Mouse (Mus musculus) brown adipose tissue, adult 24 weeks (tissue): ENCODE data around the gene N4bp2l2. TPM values are rescaled to one million over a fixed set of nuclear protein-coding genes. Genes with fewer than 3 reads are reported as not detected.

Experiments used
- H3K27ac ChIP-seq: fragments of 200-500 bp; replicated peaks from 2 replicates; pipeline ENCODE4 v1.5.1; 2012; ENCODE audit warnings: low read depth, mild to moderate bottlenecking, low read length
- H3K4me1 ChIP-seq: fragments of 200-500 bp; 2 replicates; pipeline ENCODE4 v1.6.1; 2012; ENCODE audit warnings: low read length, mixed read lengths; ENCODE audit not compliant: control insufficient read depth, insufficient read depth, insufficient read length
- H3K4me3 ChIP-seq: fragments of 200-500 bp; 2 replicates; pipeline ENCODE4 v1.5.1; 2012; ENCODE audit warnings: low read depth, mild to moderate bottlenecking, low read length, moderate library complexity; ENCODE audit not compliant: insufficient read depth
- polyA plus RNA-seq: library from polyadenylated mRNA; stranded (reverse); fragments of >200 nt; gene quantifications from 2 replicates; pipeline ENCODE4 v1.2.4, GENCODE M21; 2012; ENCODE audit not compliant: missing spikeins, insufficient read depth, insufficient read length

N4bp2l2 gene
- polyA plus RNA-seq, 1 experiment = 47.5 TPM

DNA sequence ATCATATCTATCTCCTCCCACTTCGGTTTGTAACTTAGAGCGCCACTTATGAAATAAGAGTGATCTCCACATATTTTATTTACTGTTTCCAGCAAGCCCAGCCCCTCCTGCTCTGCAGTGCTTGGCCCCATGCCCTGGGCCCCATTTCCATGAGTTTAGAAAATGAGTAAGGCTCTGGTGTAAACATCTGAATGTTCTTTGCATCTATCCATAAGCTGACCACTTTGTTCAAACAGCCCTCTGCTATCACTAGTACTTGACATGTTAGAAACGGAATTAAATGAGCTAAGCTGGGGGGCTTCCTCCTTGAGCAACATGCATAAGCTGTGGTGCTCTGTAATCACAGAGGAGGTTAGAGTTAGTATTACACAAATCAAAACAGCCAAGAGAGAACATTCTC, 91.6 kb downstream of the N4bp2l2 start:
- Histone ChIP-seq H3K27ac (no peak overlapping the region), H3K4me1 (no peaks in the 10 kb centered on the region; the same call in 1 of the 2 replicates), H3K4me3 (no peak overlapping the region)

DNA sequence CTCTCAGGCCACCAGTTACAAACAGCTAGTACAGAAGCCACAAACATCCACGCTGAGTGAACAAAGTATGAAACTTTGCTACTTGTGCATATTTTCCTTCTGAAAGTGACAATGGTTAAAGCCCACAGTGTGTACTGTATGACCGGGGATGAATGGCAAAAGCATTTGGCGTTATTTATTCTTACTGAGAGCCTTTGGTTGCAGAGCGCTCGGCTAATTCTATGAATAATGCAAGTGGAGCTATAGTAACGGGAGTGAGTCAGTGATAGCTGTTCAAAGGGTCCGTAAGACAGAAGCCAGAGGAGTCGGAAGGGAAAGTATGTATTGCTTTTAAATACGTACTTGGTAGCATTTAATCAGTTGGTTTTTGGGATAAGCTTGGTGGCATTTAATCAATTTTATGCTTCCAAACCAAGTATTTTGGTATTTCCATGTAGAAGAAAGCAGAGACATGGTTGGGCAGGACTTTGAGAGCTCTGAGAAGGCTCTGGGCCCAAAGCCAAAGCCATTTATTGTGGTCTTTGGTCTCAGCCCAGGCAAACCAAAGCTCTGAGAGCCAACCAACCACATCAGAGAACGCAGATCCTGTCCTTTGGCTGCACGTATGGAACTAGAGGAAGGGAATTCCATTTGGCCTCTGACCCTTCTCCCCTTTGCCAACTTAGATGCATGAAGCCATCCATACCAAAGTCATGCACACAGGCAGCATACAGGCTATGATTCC, 95.3 kb downstream of the N4bp2l2 start:
- Histone ChIP-seq H3K27ac (no peak overlapping the region), H3K4me1 (no peaks in the 10 kb centered on the region), H3K4me3 (no peak overlapping the region)

DNA sequence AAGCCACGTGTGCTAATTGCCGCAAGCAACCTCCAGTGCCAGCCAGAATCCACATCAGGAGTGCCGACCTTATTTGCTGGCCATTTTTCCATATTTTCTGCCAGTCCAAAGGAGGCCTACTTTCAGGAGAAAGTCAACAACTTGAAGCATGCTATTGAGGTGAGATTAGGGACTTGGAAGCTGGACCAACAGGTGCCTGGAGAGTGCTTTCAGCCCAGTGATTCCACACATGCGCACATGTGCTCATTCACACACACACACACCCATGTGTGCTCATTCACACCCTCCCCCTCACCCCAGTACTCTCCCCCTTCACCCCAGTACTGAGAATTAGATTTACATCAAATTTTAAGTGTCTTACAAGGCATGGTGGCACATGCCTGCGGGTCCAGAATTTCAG, 99.0 kb downstream of the N4bp2l2 start:
- no peak overlapping the region for H3K27ac ChIP-seq
- H3K4me1 ChIP-seq = no peaks in the 10 kb centered on the region
- no peak overlapping the region for H3K4me3 ChIP-seq

DNA sequence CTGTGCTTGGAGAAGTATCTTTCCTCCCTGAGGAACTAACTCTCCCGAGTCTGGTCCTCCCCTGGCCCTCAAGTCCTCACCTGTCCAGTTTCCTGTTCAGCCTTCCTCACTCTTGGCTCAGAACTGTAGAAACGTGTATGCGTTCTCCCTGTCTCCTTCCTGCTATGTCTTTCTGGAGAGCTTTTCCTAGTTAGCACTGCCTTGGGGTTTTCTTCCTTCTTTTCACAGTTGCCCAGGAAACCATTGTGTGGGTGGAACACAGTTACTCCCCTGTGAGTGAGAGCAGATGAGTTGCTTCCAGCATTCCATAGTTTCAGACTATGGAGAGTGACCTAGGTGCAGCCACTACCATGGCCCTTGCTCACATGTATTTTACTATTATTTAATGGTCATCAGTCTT, 99.8 kb downstream of the N4bp2l2 start:
- no peak overlapping the region for H3K4me3 ChIP-seq
- H3K27ac ChIP-seq = no peak overlapping the region
- no peaks in the 10 kb centered on the region for H3K4me1 ChIP-seq

DNA sequence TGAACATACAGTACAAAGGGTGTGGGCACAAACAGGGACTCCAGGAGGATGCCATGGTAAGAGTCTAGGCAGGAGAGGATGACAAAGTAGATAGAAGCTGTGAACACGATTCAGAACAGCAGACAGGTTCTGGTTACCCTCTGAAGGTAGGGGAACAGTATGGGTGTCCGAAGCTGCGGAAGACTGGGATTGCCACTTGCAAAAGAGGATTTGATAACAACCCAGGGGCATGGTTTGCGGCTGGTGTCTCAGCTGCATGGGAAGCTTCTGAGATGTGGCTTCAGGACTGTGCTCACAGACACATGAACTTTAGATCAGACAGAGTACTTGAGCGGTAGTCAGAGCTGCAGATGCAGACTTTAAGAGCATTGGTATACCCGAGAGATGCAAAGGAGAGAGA, 101.6 kb downstream of the N4bp2l2 start:
- Histone ChIP-seq H3K27ac (no peak overlapping the region), H3K4me1 (no peaks in the 10 kb centered on the region), H3K4me3 (no peak overlapping the region)

DNA sequence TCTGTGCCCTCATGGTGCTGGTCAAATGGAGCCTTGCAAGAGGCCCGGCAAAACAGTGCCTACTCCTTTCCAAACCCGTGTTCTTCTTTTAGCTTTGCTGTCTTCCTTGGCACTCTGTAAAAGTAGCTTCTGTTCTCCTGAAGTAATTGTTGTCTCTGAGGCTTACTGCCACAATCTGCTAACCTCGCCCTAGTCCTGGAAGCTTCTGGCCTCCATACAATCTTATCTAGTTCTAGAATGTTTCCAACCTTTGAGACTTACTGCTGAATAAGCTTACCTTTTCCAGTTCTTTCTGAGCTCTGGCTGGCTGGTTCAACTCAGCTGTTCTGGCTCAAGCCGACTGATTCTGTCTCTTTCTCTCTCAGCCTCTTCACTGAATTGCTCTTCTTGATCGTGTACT, 104.2 kb downstream of the N4bp2l2 start:
- Histone ChIP-seq H3K4me1 (no peaks in the 10 kb centered on the region), H3K4me3 (no peak overlapping the region), H3K27ac (no peak overlapping the region)

DNA sequence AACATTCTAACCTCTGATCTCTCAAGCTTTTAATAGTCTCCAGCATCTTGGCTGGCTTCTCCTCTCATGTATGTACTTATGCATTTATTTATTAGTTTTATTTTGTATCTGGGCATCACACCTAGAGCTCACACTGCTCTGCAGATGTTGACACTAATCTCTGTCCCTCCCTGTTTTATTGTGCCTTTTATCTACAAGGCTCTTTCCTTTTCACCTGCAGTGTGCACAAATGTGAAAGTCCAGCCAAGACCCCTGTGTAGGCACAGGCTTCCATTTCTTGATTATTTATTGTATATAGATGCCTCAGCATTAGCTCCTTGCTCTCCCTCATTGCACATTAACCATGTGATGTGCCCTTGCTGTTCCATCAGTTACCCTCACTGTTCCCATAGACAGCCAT, 104.6 kb downstream of the N4bp2l2 start:
- H3K4me1 ChIP-seq = no peaks in the 10 kb centered on the region
- H3K4me3 ChIP-seq = no peak overlapping the region
- no peak overlapping the region for H3K27ac ChIP-seq

DNA sequence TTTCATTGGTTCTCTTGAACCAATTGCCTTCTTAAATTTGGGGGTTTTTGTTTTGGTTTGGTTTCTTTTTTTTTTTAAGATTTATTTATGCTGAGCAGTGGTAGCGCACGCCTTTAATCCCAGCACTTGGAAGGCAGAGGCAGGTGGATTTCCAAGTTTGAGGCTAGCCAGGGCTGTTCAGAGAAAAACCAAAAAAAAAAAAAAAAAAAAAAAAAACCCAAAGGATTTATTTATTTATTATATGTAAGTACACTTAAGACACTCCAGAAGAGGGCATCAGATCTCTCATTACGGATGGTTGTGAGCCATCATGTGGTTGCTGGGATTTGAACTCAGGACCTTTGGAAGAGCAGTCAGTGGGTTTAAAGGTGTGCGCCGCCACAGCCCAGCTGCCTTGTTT, 105.1 kb downstream of the N4bp2l2 start:
- no peak overlapping the region for H3K27ac ChIP-seq
- no peaks in the 10 kb centered on the region for H3K4me1 ChIP-seq
- no peak overlapping the region for H3K4me3 ChIP-seq

DNA sequence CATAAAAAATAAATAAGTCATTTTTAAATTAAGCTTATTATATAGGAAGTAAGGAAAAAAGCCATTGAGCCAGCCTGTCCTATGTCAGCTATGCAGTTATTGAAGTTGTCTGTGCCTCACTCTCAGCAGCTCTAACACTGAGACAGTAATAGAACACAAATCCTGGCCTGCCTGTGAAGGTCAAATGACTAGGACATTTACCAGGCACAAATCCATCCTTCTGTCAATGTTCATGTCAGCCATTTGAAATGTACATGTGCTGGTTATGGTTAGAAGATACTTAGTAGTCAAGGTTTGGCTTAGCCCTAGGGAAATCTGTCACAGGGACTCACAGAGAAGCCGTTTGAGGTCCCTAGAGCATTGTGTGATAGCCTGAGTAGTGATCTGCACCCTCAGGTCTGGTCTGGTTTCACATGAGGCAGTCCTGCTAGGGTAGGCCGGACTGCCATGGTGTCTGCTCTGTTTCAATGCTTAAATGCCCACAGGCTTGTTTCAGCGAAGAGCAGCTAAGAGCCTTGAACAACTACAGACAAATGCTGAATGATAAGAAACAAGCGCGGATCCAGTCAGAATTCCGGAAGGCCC, 106.4 kb downstream of the N4bp2l2 start:
- Histone ChIP-seq H3K4me1 (no peaks in the 10 kb centered on the region), H3K27ac (no peak overlapping the region), H3K4me3 (no peak overlapping the region)

Other genes with a start within 250 kb of the N4bp2l2 start
- not detected in 2 replicates for gene Zar1l, start 148.0 kb downstream of the N4bp2l2 start, polyA plus RNA-seq
- gene Brca2, start 143.6 kb downstream of the N4bp2l2 start, polyA plus RNA-seq = 1.4 and 3.6 TPM in 2 replicates
- gene N4bp2l1, start 69.0 kb downstream of the N4bp2l2 start, polyA plus RNA-seq = 23.6 and 27.6 TPM in 2 replicates
- 11.3 and 12.4 TPM in 2 replicates for gene Pds5b, start 7.6 kb upstream of the N4bp2l2 start, polyA plus RNA-seq